Mouse (Mus musculus) E14TG2a.4 (cell line): ENCODE data around the gene Slc51b.

ENCODE experiments used
- CTCF ChIP-seq: conservative IDR thresholded peaks from 2 replicates; pipeline ENCODE4 v1.5.1; 2014; ENCODE audit warnings: low read length
- NANOG ChIP-seq: IDR thresholded peaks from 2 replicates; pipeline ENCODE4 v1.6.1; 2014; ENCODE audit warnings: borderline replicate concordance, low read length, mixed read lengths
- POU5F1 ChIP-seq: IDR thresholded peaks from 2 replicates; pipeline ENCODE4 v1.6.1; 2014; ENCODE audit warnings: low read length, borderline replicate concordance

GRCm38 (mm10) chr9:65392638-65393364 is 30.0 kb downstream of the Slc51b start:
- TF ChIP-seq CTCF (peak; percentile 82), POU5F1 (no peak), NANOG (no peak)
